Mouse (Mus musculus) midbrain, embryonic 11.5 days (tissue): ENCODE results near the gene Vps33b. TPM values are rescaled to one million over a fixed set of nuclear protein-coding genes. Genes with fewer than 3 reads are reported as not detected.
A peak's percentile ranks its signal among the peaks of the same experiment; 100 is the strongest.

Source experiments
- ATAC-seq: fragments of 200-750 bp; cut with Nextera tagmentation; 2 replicates; pipeline ENCODE4 v1.8.0; 2017; ENCODE audit warnings: moderate TSS enrichment, moderate library complexity; ENCODE audit not compliant: low FRiP score
- DNase-seq: peaks from one replicate; pipeline ENCODE4 v3.0.0; 2015; ENCODE audit warnings: low spot score; ENCODE audit errors: missing footprints
- H3K27ac ChIP-seq: fragments of 300-500 bp; sonication (generic); 2 replicates; pipeline ENCODE4 v1.5.1; 2014; ENCODE audit warnings: low read depth, low read length
- H3K27me3 ChIP-seq: fragments of 300-500 bp; sonication (generic); 2 replicates; pipeline ENCODE4 v1.6.1; 2014; ENCODE audit warnings: mild to moderate bottlenecking, low read length, moderate library complexity, mixed read lengths; ENCODE audit not compliant: control insufficient read depth, insufficient read depth
- H3K36me3 ChIP-seq: fragments of 300-500 bp; sonication (generic); 2 replicates; pipeline ENCODE4 v1.6.1; 2014; ENCODE audit warnings: mild to moderate bottlenecking, low read length, moderate library complexity, mixed read lengths; ENCODE audit not compliant: control insufficient read depth, insufficient read depth
- H3K4me1 ChIP-seq: fragments of 300-500 bp; sonication (generic); 2 replicates; pipeline ENCODE4 v1.6.1; 2014; ENCODE audit warnings: low read length; ENCODE audit not compliant: control insufficient read depth, insufficient read depth
- H3K4me2 ChIP-seq: fragments of 300-500 bp; sonication (generic); 2 replicates; pipeline ENCODE4 v1.6.1; 2014; ENCODE audit warnings: mild to moderate bottlenecking, moderate library complexity
- H3K4me3 ChIP-seq: fragments of 300-500 bp; sonication (generic); 2 replicates; pipeline ENCODE4 v1.5.1; 2014; ENCODE audit warnings: low read depth, low read length
- H3K9ac ChIP-seq: fragments of 300-500 bp; sonication (generic); 2 replicates; pipeline ENCODE4 v1.6.1; 2014; ENCODE audit warnings: low read length
- H3K9me3 ChIP-seq: fragments of 300-500 bp; sonication (generic); 2 replicates; pipeline ENCODE4 v1.6.1; 2016; ENCODE audit warnings: low read length; ENCODE audit not compliant: control insufficient read depth
- WGBS: fragments of 180-500 bp; shearing (Covaris S2); extraction: QIAGEN DNeasy Blood & Tissue Kit; methylation state at CpG from one replicate; pipeline ENCODE4 v1.1.7; 2014; 5-methylcytosine and 5-hydroxymethylcytosine counted together
- polyA plus RNA-seq: library from polyadenylated mRNA; unstranded; fragments of >200 nt; fragmentation: Nextera tagmentation; extraction: Ambion mirVana; gene quantifications from 2 replicates; pipeline ENCODE4 v1.2.1, GENCODE M21; 2014

Gene Vps33b
- polyA plus RNA-seq: 12.6 and 14.3 TPM in 2 replicates

GRCm38 (mm10) chr7:80268897-80269750 is at the start of gene Vps33b:
Gene Vps33b (plus strand): TSS chr7:80269649.
- ATAC-seq: peak; percentile 92
- H3K36me3 ChIP-seq: peaks cover 13% of the 10 kb centered on the region

GRCm38 (mm10) chr7:80220237-80220797 is 49.1 kb upstream of the Vps33b start:
- DNase-seq: no peak
- ATAC-seq: no peak
- Histone ChIP-seq H3K27me3 (no peaks in the 10 kb centered on the region), H3K4me2 (no peak overlapping the region), H3K9ac (no peak overlapping the region), H3K4me3 (no peak overlapping the region), H3K4me1 (no peaks in the 10 kb centered on the region), H3K36me3 (peaks cover 27% of the 10 kb centered on the region), H3K9me3 (no peaks in the 10 kb centered on the region), H3K27ac (no peak overlapping the region)
- WGBS: 95% methylated on average over 9 of the region's 9 CpGs

More at GRCm38 (mm10) chr7:80268897-80269750, at the start of gene Vps33b:
- Histone ChIP-seq H3K4me2 (peak within 1 kb of the TSS; percentile 88), H3K27ac (no peak within 1 kb of the TSS), H3K9me3 (peaks cover 1% of the 10 kb centered on the region; the same call in 1 of the 2 replicates), H3K9ac (peak within 1 kb of the TSS; percentile 80), H3K27me3 (no peaks in the 10 kb centered on the region), H3K4me1 (peaks cover 11% of the 10 kb centered on the region), H3K4me3 (peak within 1 kb of the TSS; percentile 89)
- peak; percentile 99 for DNase-seq
- WGBS: 4% methylated on average over 21 of the region's 21 CpGs

- no peak overlapping the region for H3K9ac ChIP-seq
- WGBS: 88% methylated on average over 4 of the region's 4 CpGs
- H3K4me3 ChIP-seq: no peak overlapping the region
- no peaks in the 10 kb centered on the region for H3K9me3 ChIP-seq
- ATAC-seq (no peak), DNase-seq (no peak)
- H3K4me2 ChIP-seq: no peak overlapping the region
- H3K36me3 ChIP-seq: peaks cover 32% of the 10 kb centered on the region
- H3K27me3 ChIP-seq: no peaks in the 10 kb centered on the region
- no peaks in the 10 kb centered on the region for H3K4me1 ChIP-seq
- no peak overlapping the region for H3K27ac ChIP-seq
Measured at GRCm38 (mm10) chr7:80221179-80221750, 48.2 kb upstream of the Vps33b start.

GRCm38 (mm10) chr7:80227065-80227464 is 42.4 kb upstream of the Vps33b start:
- Histone ChIP-seq H3K4me3 (no peak overlapping the region), H3K4me1 (peaks cover 4% of the 10 kb centered on the region; the same call in 1 of the 2 replicates), H3K27me3 (no peaks in the 10 kb centered on the region), H3K4me2 (no peak overlapping the region), H3K9me3 (no peaks in the 10 kb centered on the region), H3K36me3 (peaks cover 20% of the 10 kb centered on the region), H3K9ac (no peak overlapping the region), H3K27ac (no peak overlapping the region)
- no peak for DNase-seq
- ATAC-seq: no peak
- 95% methylated on average over 4 of the region's 4 CpGs for WGBS

- WGBS: 63% methylated on average over 6 of the region's 6 CpGs
Measured at GRCm38 (mm10) chr7:80230196-80230595, 39.3 kb upstream of the Vps33b start.

GRCm38 (mm10) chr7:80231971-80232488 is 37.4 kb upstream of the Vps33b start:
- under 1% methylated on average over 29 of the region's 29 CpGs for WGBS
- Histone ChIP-seq H3K9ac (peak overlapping the region; percentile 55), H3K4me2 (peak overlapping the region; percentile 81), H3K4me3 (peak overlapping the region; percentile 58), H3K27ac (no peak overlapping the region), H3K4me1 (peaks cover 9% of the 10 kb centered on the region; the same call in 1 of the 2 replicates), H3K9me3 (no peaks in the 10 kb centered on the region), H3K27me3 (no peaks in the 10 kb centered on the region), H3K36me3 (peaks cover 4% of the 10 kb centered on the region; the same call in 1 of the 2 replicates)
- ATAC-seq (no peak; the same call in 1 of the 2 replicates), DNase-seq (peak; percentile 88)

More at GRCm38 (mm10) chr7:80230196-80230595, 39.3 kb upstream of the Vps33b start:
- no peak overlapping the region for H3K27ac ChIP-seq
- no peak overlapping the region for H3K4me2 ChIP-seq
- peaks cover 11% of the 10 kb centered on the region for H3K36me3 ChIP-seq
- peaks cover 9% of the 10 kb centered on the region; the same call in 1 of the 2 replicates for H3K4me1 ChIP-seq
- ATAC-seq: no peak
- H3K4me3 ChIP-seq: no peak overlapping the region
- H3K9me3 ChIP-seq: no peaks in the 10 kb centered on the region
- no peaks in the 10 kb centered on the region for H3K27me3 ChIP-seq
- DNase-seq: no peak
- H3K9ac ChIP-seq: no peak overlapping the region

- DNase-seq (peak; percentile 100), ATAC-seq (peak; percentile 98)
- Histone ChIP-seq H3K9ac (peak within 1 kb of the TSS; percentile 67), H3K4me1 (peaks cover 9% of the 10 kb centered on the region; the same call in 1 of the 2 replicates), H3K4me3 (peak within 1 kb of the TSS; percentile 58), H3K27ac (no peak within 1 kb of the TSS), H3K4me2 (peak within 1 kb of the TSS; percentile 81), H3K27me3 (no peaks in the 10 kb centered on the region), H3K9me3 (no peaks in the 10 kb centered on the region), H3K36me3 (no peaks in the 10 kb centered on the region)
- WGBS: under 1% methylated on average over 53 of the region's 56 CpGs
Measured at GRCm38 (mm10) chr7:80232489-80233029, 36.9 kb upstream of the Vps33b start, which contains the start of the genes Cib1 and Gdpgp1. Gene Cib1 (minus strand): TSS chr7:80232813. Gene Gdpgp1 (plus strand): TSS chr7:80232865.

- Histone ChIP-seq H3K4me2 (no peak overlapping the region; the same call in 1 of the 2 replicates), H3K9me3 (no peaks in the 10 kb centered on the region), H3K4me1 (peaks cover 9% of the 10 kb centered on the region; the same call in 1 of the 2 replicates), H3K36me3 (peaks cover 3% of the 10 kb centered on the region; the same call in 1 of the 2 replicates), H3K27ac (no peak overlapping the region), H3K9ac (no peak overlapping the region), H3K27me3 (no peaks in the 10 kb centered on the region), H3K4me3 (no peak overlapping the region)
- no peak for ATAC-seq
- WGBS: 81% methylated on average over 9 of the region's 9 CpGs
- DNase-seq: no peak
Measured at GRCm38 (mm10) chr7:80233799-80234198, 35.6 kb upstream of the Vps33b start.
